Mouse (Mus musculus) midbrain, embryonic 11.5 days (tissue): ENCODE data around the gene Vmn1r171. TPM values are rescaled to one million over a fixed set of nuclear protein-coding genes. Genes with fewer than 3 reads are reported as not detected.
"Not testable (repeated sequence)": the region's sequence is repeated elsewhere in the genome, so short reads cannot be mapped to it uniquely, and the experiment has no call there.

ENCODE experiments used
- ATAC-seq: fragments of 200-750 bp; cut with Nextera tagmentation; 2 replicates; pipeline ENCODE4 v1.8.0; 2017; ENCODE audit warnings: moderate TSS enrichment, moderate library complexity; ENCODE audit not compliant: low FRiP score
- DNase-seq: peaks from one replicate; pipeline ENCODE4 v3.0.0; 2015; ENCODE audit warnings: low spot score; ENCODE audit errors: missing footprints
- H3K27ac ChIP-seq: fragments of 300-500 bp; sonication (generic); 2 replicates; pipeline ENCODE4 v1.5.1; 2014; ENCODE audit warnings: low read depth, low read length
- H3K27me3 ChIP-seq: fragments of 300-500 bp; sonication (generic); 2 replicates; pipeline ENCODE4 v1.6.1; 2014; ENCODE audit warnings: mild to moderate bottlenecking, low read length, moderate library complexity, mixed read lengths; ENCODE audit not compliant: control insufficient read depth, insufficient read depth
- H3K36me3 ChIP-seq: fragments of 300-500 bp; sonication (generic); 2 replicates; pipeline ENCODE4 v1.6.1; 2014; ENCODE audit warnings: mild to moderate bottlenecking, low read length, moderate library complexity, mixed read lengths; ENCODE audit not compliant: control insufficient read depth, insufficient read depth
- H3K4me1 ChIP-seq: fragments of 300-500 bp; sonication (generic); 2 replicates; pipeline ENCODE4 v1.6.1; 2014; ENCODE audit warnings: low read length; ENCODE audit not compliant: control insufficient read depth, insufficient read depth
- H3K4me2 ChIP-seq: fragments of 300-500 bp; sonication (generic); 2 replicates; pipeline ENCODE4 v1.6.1; 2014; ENCODE audit warnings: mild to moderate bottlenecking, moderate library complexity
- H3K4me3 ChIP-seq: fragments of 300-500 bp; sonication (generic); 2 replicates; pipeline ENCODE4 v1.5.1; 2014; ENCODE audit warnings: low read depth, low read length
- H3K9ac ChIP-seq: fragments of 300-500 bp; sonication (generic); 2 replicates; pipeline ENCODE4 v1.6.1; 2014; ENCODE audit warnings: low read length
- H3K9me3 ChIP-seq: fragments of 300-500 bp; sonication (generic); 2 replicates; pipeline ENCODE4 v1.6.1; 2016; ENCODE audit warnings: low read length; ENCODE audit not compliant: control insufficient read depth
- WGBS: fragments of 180-500 bp; shearing (Covaris S2); extraction: QIAGEN DNeasy Blood & Tissue Kit; methylation state at CpG from one replicate; pipeline ENCODE4 v1.1.7; 2014; 5-methylcytosine and 5-hydroxymethylcytosine counted together
- polyA plus RNA-seq: library from polyadenylated mRNA; unstranded; fragments of >200 nt; fragmentation: Nextera tagmentation; extraction: Ambion mirVana; gene quantifications from 2 replicates; pipeline ENCODE4 v1.2.1, GENCODE M21; 2014

Vmn1r171 gene
- not detected in 2 replicates for polyA plus RNA-seq

- Histone ChIP-seq H3K27ac (no peak within 1 kb of the TSS), H3K27me3 (no peaks in the 10 kb centered on the region), H3K36me3 (no peaks in the 10 kb centered on the region), H3K9me3 (peaks cover 8% of the 10 kb centered on the region), H3K4me2 (no peak within 1 kb of the TSS), H3K9ac (no peak within 1 kb of the TSS), H3K4me1 (no peaks in the 10 kb centered on the region), H3K4me3 (no peak within 1 kb of the TSS)
- DNase-seq, result no peak
- ATAC-seq, result no peak
Measured at GRCm38 (mm10) chr7:23630422-23630821, at the start of gene Vmn1r171. Vmn1r171 (plus strand) TSS chr7:23630722.

GRCm38 (mm10) chr7:23605875-23606274 is 24.6 kb upstream of the Vmn1r171 start, which contains the start of gene Vmn1r170:
Vmn1r170 (plus strand) TSS chr7:23606175.
- 38% methylated on average over 1 of the region's 1 CpGs for WGBS

GRCm38 (mm10) chr7:23658016-23658415 is 27.5 kb downstream of the Vmn1r171 start, which contains the start of gene Vmn1r172:
Vmn1r172 (plus strand) TSS chr7:23658316.
- H3K9ac ChIP-seq, result no peak within 1 kb of the TSS
- no peak within 1 kb of the TSS for H3K4me2 ChIP-seq
- H3K36me3 ChIP-seq, result no peaks in the 10 kb centered on the region
- no peak for DNase-seq
- no peak within 1 kb of the TSS for H3K4me3 ChIP-seq
- H3K27me3 ChIP-seq, result no peaks in the 10 kb centered on the region
- ATAC-seq, result no peak
- H3K9me3 ChIP-seq, result peaks cover under 1% of the 10 kb centered on the region; the same call in 1 of the 2 replicates
- 62% methylated on average over 2 of the region's 2 CpGs for WGBS
- H3K4me1 ChIP-seq, result no peaks in the 10 kb centered on the region
- no peak within 1 kb of the TSS for H3K27ac ChIP-seq

More at GRCm38 (mm10) chr7:23605875-23606274, 24.6 kb upstream of the Vmn1r171 start, which contains the start of gene Vmn1r170:
- not testable (repeated sequence) for H3K27ac ChIP-seq, ATAC-seq, DNase-seq, H3K4me3 ChIP-seq, H3K27me3 ChIP-seq, H3K4me2 ChIP-seq, H3K9ac ChIP-seq, H3K4me1 ChIP-seq, H3K36me3 ChIP-seq, H3K9me3 ChIP-seq

Other genes with a start within 250 kb of the Vmn1r171 start
- not detected in 2 replicates for gene Nlrp5, start 244.8 kb upstream of the Vmn1r171 start, polyA plus RNA-seq
- gene Vmn1r167, start 123.5 kb upstream of the Vmn1r171 start, polyA plus RNA-seq, result not detected in 2 replicates
- not detected in 2 replicates for gene Vmn1r168, start 91.0 kb upstream of the Vmn1r171 start, polyA plus RNA-seq
- not detected in 2 replicates for gene Vmn1r169, start 55.2 kb upstream of the Vmn1r171 start, polyA plus RNA-seq
- not detected in 2 replicates for gene Vmn1r170, start 24.5 kb upstream of the Vmn1r171 start, polyA plus RNA-seq
- gene Vmn1r172, start 27.6 kb downstream of the Vmn1r171 start, polyA plus RNA-seq, result not detected in 2 replicates
- gene Vmn1r173, start 70.0 kb downstream of the Vmn1r171 start, polyA plus RNA-seq, result not detected in 2 replicates
- not detected in 2 replicates for gene Vmn1r174, start 121.5 kb downstream of the Vmn1r171 start, polyA plus RNA-seq
- not detected in 2 replicates for gene Vmn1r175, start 179.9 kb downstream of the Vmn1r171 start, polyA plus RNA-seq
- not detected in 2 replicates for gene Vmn1r176, start 206.7 kb downstream of the Vmn1r171 start, polyA plus RNA-seq
- gene Vmn1r177, start 235.7 kb downstream of the Vmn1r171 start, polyA plus RNA-seq, result not detected in 2 replicates